Mouse (Mus musculus): ENCODE measurements around the gene Slc7a4. TPM values are rescaled to one million over a fixed set of nuclear protein-coding genes. Genes with fewer than 3 reads are reported as not detected.
"Not testable (repeated sequence)": the region's sequence is repeated elsewhere in the genome, so short reads cannot be mapped to it uniquely, and the experiment has no call there.

Gene Slc7a4
- total RNA-seq (2017) = 9.2 and 9.7 TPM in 2 replicates

DNA sequence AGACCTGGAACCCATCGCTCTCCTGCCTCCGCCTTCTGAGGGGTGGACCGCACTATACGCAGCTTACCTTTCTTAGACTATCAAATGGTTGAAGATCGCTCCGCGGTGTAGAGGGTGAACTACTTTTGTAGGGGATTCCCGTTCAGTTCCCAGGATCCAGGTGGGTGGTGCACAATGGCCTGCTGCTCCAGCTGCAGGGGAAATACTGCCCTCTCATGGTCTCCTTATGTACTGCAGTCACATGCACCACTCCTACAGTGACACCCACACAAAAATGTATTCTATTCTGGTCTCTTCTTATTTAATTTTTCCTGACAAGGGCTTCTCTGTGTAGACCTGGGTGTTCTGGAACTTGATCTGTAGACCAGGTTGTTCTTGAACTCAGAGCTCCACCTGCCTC, at the start of gene Slc7a4:
Gene Slc7a4, minus strand, starts transcription at position 151 of the 400 bp plus-strand sequence.
- ATAC-seq (replicated peaks in 1 of 2; ENCODE audit: insufficient read depth in 1 of 2, low FRiP score in 2 of 2, low TSS enrichment in 1 of 2, low read depth in 1 of 2, poor library complexity in 2 of 2, severe bottlenecking in 2 of 2) = peak; percentile 36 to 56; a peak in 2 of 4 replicates

DNA sequence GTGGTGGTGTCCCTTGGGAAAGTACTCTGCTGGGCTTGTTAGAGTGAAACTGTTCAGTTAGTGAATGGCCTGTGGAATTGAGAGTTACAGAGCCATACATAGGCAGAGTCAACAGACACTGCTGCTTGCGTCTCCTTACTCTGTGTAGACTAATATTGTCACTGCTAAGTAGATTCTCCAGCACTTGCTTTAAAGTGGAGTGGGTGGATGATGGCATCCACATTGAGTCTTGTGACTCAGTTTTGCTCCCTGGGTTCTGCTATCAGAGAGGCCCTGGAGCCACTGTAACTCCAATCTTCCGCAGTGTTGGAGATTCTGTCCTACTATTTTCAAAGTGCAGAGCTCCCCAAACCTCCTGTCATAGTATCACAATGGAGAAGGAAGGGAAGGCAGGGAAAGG, 49.6 kb upstream of the Slc7a4 start:
- no peak for ATAC-seq (replicated peaks in 1 of 2; ENCODE audit: insufficient read depth in 1 of 2, low FRiP score in 2 of 2, low TSS enrichment in 1 of 2, low read depth in 1 of 2, poor library complexity in 2 of 2, severe bottlenecking in 2 of 2)

DNA sequence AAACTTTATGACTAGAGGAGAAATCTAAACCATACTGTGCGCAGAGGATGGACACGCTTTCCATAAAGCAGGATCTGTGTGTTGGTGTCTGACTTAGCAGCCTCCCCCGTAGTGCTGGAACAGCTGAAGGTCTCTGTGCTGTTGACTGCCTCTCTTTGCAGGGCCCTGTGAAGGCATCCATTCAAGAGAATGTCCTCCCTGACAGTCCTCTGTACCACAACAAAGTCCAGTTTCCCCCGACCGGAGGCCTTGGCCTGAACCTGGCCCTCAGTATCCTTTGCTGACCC, 43.2 kb upstream of the Slc7a4 start:
- no peak for ATAC-seq (replicated peaks in 1 of 2; ENCODE audit: insufficient read depth in 1 of 2, low FRiP score in 2 of 2, low TSS enrichment in 1 of 2, low read depth in 1 of 2, poor library complexity in 2 of 2, severe bottlenecking in 2 of 2)

DNA sequence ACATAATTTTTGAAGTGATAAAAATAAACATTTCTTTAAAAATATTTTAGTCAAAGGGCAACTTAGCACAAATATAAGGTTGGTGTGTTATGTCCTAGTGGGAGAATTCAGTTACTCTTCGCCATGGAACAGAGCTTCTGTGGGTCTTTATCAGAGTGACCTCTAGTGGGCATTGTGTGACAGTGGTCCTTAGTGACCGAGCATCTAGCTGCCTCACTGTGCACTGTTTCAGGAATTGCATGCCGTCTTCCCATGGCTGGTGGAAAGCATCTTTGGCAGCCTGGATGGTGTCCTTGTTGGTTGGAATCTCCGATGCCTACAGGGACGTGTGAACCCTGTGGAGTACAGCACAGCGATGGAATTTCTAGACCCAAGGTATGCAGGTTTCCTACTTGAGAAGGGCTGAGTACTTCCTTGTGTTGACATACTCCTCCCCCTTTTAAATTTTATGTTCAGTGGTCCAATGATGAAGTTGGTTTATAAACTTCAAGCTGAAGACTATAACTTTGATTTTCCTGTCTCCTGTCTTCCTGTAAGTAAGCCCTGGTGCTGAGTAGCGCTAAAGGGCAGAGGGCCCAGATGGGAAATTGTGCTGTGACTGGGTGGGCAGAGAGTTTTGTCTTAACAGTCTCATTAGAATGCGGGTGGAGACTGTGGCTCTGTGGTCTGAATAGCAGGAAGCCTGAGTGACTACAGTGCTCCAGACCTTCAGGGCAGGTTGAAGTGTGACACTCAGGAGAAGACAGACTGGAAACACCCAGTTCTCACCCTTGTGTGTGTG, 42.7 kb upstream of the Slc7a4 start:
- peak; percentile 60 to 76 for ATAC-seq (replicated peaks in 1 of 2; ENCODE audit: insufficient read depth in 1 of 2, low FRiP score in 2 of 2, low TSS enrichment in 1 of 2, low read depth in 1 of 2, poor library complexity in 2 of 2, severe bottlenecking in 2 of 2)

DNA sequence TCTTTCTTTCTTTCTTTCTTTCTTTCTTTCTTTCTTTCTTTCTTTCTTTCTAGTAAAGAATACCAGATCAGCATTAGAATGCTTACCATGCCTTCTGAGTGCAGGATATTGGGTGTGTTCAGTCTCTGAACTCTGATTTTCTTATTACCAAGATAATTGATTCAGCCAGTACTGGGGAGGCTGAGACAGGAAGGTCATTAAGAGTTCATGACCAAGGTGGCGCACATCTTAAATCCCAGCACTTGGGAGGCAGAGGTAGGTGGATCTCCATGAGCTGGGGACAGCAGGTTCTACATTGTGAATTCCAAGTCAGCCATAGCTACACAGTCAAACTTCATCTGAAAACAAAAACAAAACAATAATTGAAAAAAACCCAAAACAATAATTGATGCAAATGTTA, 38.9 kb upstream of the Slc7a4 start:
- no peak for ATAC-seq (replicated peaks in 1 of 2; ENCODE audit: insufficient read depth in 1 of 2, low FRiP score in 2 of 2, low TSS enrichment in 1 of 2, low read depth in 1 of 2, poor library complexity in 2 of 2, severe bottlenecking in 2 of 2)

DNA sequence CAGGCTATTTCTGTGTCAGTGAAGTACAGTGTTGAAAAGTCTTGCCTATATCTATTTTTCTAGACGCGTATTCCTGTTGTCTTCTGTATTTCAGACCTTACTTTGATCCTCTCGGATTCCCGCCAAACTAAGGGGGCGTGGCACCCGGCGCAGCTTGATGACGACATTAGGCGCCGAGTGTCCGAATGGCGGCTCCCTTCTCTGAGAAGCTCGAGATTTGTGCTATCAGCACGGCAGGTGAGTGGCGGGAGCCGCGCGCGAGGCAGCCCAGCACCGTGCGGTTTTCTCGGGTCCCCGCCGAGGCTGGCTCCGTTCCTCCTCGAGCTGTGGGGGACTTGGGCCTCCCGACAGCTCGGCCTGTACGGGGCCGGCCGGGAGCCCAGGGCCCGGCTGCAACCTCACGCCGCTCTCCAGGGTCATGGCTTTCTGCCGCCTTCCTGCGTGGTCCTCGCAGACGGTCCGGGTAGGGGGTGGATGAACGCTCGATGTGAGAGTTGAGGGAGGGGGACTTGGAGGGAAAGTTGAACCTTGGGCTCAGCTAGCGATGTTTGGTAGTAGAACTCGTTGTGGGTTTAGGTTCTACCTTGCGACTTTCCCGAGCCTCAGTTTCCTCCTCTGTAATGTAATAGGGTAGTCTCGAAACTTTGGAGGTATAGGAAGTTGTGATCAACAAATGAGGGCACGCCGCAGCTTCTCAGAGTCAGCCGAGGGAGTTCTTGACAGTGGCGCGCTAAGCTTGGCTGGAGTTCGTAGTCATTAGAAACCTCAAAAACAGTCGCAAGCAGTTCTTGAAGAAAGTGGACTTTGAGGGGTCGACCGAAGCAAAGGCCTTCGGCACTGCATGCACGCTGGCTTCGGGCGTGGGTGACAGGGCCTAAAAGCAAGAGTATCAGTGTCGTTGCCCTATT, 36.4 kb upstream of the Slc7a4 start, which contains the start of gene Smpd4:
Gene Smpd4, plus strand, starts transcription at position 157 of the 908 bp plus-strand sequence.
- peak; percentile 60 to 86 for ATAC-seq (replicated peaks in 1 of 2; ENCODE audit: insufficient read depth in 1 of 2, low FRiP score in 2 of 2, low TSS enrichment in 1 of 2, low read depth in 1 of 2, poor library complexity in 2 of 2, severe bottlenecking in 2 of 2)

DNA sequence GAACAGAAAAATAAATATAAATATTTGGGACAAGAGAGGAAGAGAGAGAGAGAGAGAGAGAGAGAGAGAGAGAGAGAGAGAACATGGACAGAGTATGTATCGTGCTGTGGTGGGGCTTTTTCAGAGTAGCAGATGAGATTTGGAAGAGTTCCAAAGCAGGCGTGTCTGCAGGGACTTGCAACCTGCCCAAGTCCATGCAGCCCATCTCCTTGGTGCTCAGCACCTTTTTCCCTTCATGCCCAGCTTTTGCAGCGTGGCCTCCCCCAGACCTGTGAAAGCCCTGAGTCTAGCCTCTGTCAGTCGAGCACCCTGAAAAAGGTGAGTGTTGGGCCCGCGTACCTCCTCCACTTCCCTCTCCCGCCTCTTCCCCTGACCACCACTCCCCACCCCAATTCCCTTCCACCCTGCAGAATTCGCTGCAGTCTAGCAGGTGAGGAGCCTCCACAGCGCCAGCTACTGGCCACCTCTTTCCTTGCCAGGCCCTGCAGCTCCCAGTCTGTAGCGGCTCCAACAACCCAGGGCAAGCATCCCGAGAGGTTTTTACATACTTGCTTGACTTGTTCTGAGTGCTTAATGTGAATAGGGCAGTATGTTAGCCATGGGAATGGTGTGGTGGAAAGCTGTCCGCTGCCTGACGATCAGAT, 35.0 kb upstream of the Slc7a4 start:
- peak; percentile 86 for ATAC-seq (replicated peaks in 1 of 2; ENCODE audit: insufficient read depth in 1 of 2, low FRiP score in 2 of 2, low TSS enrichment in 1 of 2, low read depth in 1 of 2, poor library complexity in 2 of 2, severe bottlenecking in 2 of 2)

DNA sequence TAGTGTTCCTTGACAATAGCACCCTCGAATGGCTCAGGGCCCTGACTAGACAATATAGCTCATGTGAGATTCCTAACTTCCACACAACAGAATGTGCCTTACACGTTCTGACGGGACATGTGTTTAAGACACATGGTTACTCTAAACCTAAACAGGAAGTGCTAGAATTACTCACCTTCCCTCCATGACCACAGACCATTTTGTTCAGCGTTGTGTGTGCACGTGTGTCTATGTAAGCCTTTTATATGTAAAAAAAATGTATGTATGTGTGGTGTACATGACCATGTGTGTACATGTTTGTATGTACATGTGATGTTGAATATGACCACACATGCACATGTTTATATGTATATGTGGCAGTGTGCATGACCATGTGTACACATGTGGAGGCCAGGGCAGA, 33.2 kb upstream of the Slc7a4 start:
- no peak for ATAC-seq (replicated peaks in 1 of 2; ENCODE audit: insufficient read depth in 1 of 2, low FRiP score in 2 of 2, low TSS enrichment in 1 of 2, low read depth in 1 of 2, poor library complexity in 2 of 2, severe bottlenecking in 2 of 2)

DNA sequence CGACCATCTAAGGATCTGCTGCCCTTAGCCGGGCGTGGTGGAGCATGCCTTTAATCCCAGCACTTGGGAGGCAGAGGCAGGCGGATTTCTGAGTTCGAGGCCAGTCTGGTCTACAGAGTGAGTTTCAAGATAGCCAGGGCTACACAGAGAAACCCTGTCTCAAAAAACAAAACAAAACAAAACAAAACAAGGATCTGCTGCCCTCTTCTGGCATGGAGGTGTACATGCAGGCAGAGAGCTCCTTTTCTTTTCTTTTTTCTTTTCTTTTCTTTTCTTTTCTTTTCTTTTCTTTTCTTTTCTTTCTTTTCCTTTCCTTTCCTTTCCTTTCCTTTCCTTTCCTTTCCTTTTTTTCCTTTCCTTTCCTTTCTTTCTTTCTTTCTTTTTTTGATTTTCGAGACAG, 31.7 kb upstream of the Slc7a4 start:
- not testable (repeated sequence) for ATAC-seq (replicated peaks in 1 of 2; ENCODE audit: insufficient read depth in 1 of 2, low FRiP score in 2 of 2, low TSS enrichment in 1 of 2, low read depth in 1 of 2, poor library complexity in 2 of 2, severe bottlenecking in 2 of 2)

DNA sequence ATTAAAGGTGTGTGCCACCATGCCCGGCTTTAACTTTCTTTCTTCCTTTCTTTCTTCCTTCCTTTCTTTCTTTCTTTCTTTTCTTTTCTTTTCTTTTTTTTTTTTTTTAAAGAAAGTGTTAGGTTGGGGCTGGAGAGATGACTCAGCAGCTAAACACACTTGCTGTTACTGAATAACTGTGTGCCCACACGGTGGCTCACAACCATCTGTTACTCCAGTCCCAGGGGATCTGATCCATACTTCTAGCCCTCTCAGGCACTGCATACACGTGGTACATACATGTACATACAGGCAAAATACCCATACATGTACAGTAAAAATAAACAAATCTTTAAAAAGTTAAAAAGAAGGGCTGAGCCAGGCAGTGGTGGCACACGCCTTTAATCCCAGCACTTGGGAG, 28.4 kb upstream of the Slc7a4 start:
- ATAC-seq (replicated peaks in 1 of 2; ENCODE audit: insufficient read depth in 1 of 2, low FRiP score in 2 of 2, low TSS enrichment in 1 of 2, low read depth in 1 of 2, poor library complexity in 2 of 2, severe bottlenecking in 2 of 2) = no peak

DNA sequence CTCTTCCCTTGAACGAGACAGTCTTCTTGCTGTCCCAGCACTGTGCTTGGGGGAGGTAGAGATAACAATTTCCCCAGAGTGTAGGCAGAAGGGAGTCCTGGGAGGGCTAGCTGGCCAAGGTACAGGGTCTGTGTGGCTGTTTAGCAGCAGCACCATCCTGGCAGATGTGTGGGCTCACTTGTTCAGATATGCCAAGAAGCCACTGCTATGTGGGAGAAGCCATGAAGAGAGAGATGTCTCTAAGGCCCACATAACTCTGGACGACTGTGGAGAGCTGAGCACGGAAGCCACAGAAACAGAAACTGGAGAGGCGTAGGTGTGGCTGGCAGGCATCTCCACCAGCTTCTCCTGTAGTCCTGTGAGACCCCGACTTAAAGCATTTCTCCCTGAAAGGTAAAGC, 22.7 kb upstream of the Slc7a4 start:
- ATAC-seq (replicated peaks in 1 of 2; ENCODE audit: insufficient read depth in 1 of 2, low FRiP score in 2 of 2, low TSS enrichment in 1 of 2, low read depth in 1 of 2, poor library complexity in 2 of 2, severe bottlenecking in 2 of 2) = no peak

DNA sequence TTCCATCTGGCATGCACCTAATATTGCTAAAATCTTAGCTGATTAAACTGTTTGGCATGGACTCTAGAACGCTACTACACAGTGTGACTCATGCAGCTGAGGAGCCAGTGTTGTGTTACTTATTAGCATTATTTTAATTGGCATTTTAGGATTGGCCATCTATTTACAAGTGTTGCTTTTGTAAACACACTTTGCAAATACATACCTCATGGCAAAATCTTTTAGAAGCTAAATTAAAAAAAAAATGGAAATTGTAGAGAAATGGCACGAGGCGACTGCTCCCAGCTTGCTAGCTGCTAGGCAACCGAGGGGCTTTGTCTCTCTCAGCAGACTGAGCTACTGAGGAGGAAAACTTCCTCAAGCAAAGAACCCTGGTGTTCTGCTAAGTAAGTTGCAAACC, 21.9 kb upstream of the Slc7a4 start:
- ATAC-seq (replicated peaks in 1 of 2; ENCODE audit: insufficient read depth in 1 of 2, low FRiP score in 2 of 2, low TSS enrichment in 1 of 2, low read depth in 1 of 2, poor library complexity in 2 of 2, severe bottlenecking in 2 of 2) = no peak

DNA sequence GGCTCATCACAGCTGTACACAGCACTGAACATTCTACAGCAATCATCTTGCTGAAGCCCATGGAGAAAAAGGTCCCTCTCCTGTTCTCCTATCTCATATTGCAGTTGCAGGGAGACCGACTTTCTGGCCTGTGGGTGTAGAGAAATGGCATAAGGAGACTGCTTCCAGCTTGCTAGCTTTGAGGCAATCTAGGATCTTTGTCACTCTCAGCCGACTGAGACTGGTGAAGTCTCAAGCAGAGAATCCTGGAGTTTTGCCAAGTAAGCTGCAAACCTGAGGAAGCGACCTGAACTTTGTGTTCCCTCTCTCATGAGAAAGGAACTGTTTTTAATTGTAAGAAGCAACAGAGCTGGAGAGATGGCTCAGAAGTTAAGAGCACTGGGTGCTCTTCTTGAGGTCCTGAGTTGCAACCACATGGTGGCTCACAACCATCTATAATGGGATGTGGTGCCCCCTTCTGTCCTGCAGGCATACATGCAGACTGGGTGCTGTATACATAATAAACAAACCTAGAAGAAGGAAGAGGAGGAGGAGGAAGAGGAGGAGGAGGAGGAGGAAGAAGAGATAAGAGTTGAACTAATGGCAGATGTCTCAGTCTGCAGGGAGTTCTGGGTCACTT, 18.0 kb upstream of the Slc7a4 start:
- no peak for ATAC-seq (replicated peaks in 1 of 2; ENCODE audit: insufficient read depth in 1 of 2, low FRiP score in 2 of 2, low TSS enrichment in 1 of 2, low read depth in 1 of 2, poor library complexity in 2 of 2, severe bottlenecking in 2 of 2)

DNA sequence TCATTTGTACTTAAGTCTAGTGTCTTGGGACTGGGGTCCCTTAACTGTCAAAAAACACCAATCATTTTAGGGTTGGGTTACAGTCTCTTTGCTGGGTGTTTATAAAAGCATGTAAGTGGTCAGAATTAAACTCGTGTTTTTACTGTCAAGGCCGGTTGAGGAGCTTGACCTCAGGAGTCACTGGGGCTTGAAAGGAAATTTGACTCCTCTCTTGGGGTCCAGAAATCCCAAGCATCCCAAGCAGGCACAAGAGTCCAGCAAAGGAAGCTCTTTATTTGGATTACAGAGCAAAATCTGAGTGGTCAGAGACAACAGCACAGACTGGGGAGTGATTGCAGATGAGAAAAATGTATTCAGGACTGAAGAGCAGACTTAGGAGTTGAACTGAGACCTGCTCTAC, 7.7 kb upstream of the Slc7a4 start:
- ATAC-seq (replicated peaks in 1 of 2; ENCODE audit: insufficient read depth in 1 of 2, low FRiP score in 2 of 2, low TSS enrichment in 1 of 2, low read depth in 1 of 2, poor library complexity in 2 of 2, severe bottlenecking in 2 of 2) = no peak

DNA sequence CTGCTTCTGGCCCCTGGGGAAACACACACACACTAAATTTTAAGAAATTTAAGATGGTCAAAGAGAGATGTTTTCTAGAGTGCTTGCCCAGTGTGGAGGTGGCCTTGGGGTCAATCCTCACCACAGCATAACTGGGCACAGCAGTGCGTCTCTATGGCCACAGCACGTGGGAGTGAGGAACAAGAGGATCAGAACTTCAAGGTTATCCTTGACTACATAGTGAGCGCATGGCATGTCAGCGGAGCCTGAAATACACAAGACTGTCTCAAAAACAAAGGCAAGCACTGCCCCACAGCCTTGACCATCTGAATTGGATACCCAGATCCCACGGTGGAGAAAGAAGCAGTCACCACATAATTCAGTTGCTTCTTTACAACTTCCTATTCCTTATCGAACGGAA, 1.5 kb upstream of the Slc7a4 start:
- ATAC-seq (replicated peaks in 1 of 2; ENCODE audit: insufficient read depth in 1 of 2, low FRiP score in 2 of 2, low TSS enrichment in 1 of 2, low read depth in 1 of 2, poor library complexity in 2 of 2, severe bottlenecking in 2 of 2) = no peak

DNA sequence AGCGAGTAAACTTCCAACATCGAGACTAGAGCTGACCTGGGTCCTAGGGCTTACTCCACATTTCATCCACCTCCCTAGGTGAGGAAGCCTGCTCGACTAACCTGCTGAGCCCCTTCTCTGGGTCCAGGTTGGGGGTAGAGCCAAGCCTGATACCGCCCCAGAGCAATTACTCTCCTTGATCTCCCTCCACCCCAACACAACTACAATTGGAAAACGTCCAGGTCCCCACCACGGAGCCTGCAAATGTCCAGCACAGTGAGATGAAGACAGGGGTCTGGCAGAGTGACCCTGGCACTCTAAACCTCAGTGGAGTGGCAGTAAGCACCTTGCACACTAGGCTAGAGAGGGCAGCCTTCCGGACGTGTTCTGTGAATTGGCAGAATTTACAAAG, 6.2 kb downstream of the Slc7a4 start:
- ATAC-seq (replicated peaks in 1 of 2; ENCODE audit: insufficient read depth in 1 of 2, low FRiP score in 2 of 2, low TSS enrichment in 1 of 2, low read depth in 1 of 2, poor library complexity in 2 of 2, severe bottlenecking in 2 of 2) = no peak

DNA sequence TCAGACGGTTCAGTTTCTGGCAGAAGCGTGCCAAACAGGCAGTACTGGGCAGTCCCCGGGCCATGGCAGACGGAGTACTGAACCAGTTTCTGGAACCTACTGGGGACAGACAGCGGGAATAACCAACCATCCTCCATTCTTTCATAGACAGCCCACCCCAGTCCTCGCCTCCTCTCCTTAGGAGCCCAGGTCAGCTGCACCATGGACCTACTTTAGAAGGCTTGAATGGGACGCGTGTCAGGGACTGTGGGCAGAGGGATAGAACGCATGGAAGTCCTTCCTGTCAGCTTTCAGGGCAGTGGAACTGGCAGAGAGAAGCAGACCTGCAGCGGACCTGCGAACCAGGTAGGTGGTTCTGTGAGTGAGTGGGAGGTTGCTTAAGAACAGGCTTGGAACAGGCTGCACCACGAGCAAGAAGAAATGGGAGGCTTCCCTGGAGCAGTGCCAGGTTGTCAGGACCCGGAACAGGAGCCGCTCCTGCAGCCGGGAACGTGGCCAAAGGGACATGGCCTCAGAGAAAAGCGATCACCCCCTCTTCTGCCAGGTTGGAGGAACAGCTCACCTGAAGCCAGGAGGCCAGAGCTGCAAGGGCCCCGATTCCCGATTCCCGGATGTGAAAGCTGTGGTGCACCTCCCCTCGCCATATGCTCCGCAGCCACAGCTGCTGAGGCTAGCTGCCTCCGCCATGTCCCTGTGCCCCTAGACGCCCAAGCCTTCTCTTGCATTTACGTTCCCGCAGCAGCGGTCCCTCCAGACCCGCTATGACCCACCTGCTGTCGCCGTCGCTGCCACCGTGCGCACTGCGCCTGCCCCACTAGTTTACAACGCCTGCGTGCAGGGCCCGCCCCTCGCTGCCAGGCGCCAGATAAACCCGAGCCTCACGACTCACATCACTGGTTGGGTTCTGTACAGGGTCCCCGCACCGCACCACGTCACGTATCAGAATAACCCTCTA, 6.9 kb downstream of the Slc7a4 start:
- peak; percentile 85 to 89 for ATAC-seq (replicated peaks in 1 of 2; ENCODE audit: insufficient read depth in 1 of 2, low FRiP score in 2 of 2, low TSS enrichment in 1 of 2, low read depth in 1 of 2, poor library complexity in 2 of 2, severe bottlenecking in 2 of 2)

Measured in hematopoietic stem cell, adult 5-6 weeks (primary cell).